Mouse (Mus musculus) midbrain, embryonic 14.5 days (tissue): ENCODE measurements around the gene Krtap5-1. TPM values are rescaled to one million over a fixed set of nuclear protein-coding genes. Genes with fewer than 3 reads are reported as not detected.
"Not testable (repeated sequence)": the region's sequence is repeated elsewhere in the genome, so short reads cannot be mapped to it uniquely, and the experiment has no call there.

Source experiments
- ATAC-seq: fragments of 200-750 bp; cut with Nextera tagmentation; 2 replicates; pipeline ENCODE4 v1.8.0; 2017; ENCODE audit warnings: moderate number of reproducible peaks, moderate library complexity; ENCODE audit not compliant: low FRiP score, low TSS enrichment
- DNase-seq: peaks from one replicate; pipeline ENCODE4 v3.0.0-alpha.2; 2015
- H3K27ac ChIP-seq: fragments of 300-500 bp; sonication (generic); replicated peaks from 2 replicates; pipeline ENCODE4 v1.5.1; 2014; ENCODE audit warnings: mild to moderate bottlenecking, low read depth, low read length, moderate library complexity
- H3K27me3 ChIP-seq: fragments of 300-500 bp; sonication (generic); 2 replicates; pipeline ENCODE4 v1.6.1; 2014; ENCODE audit warnings: low read length, control low read depth, mixed read lengths; ENCODE audit not compliant: control insufficient read depth, insufficient read depth
- H3K36me3 ChIP-seq: fragments of 300-500 bp; sonication (generic); 2 replicates; pipeline ENCODE4 v1.6.1; 2014; ENCODE audit warnings: low read length, control low read depth; ENCODE audit not compliant: control insufficient read depth, insufficient read depth
- H3K4me1 ChIP-seq: fragments of 300-500 bp; sonication (generic); 2 replicates; pipeline ENCODE4 v1.6.1; 2014; ENCODE audit warnings: mild to moderate bottlenecking, antibody characterized with exemption, low read length, control low read depth; ENCODE audit not compliant: control insufficient read depth, insufficient read depth
- H3K4me2 ChIP-seq: fragments of 300-500 bp; sonication (generic); 2 replicates; pipeline ENCODE4 v1.6.1; 2014; ENCODE audit warnings: mild to moderate bottlenecking, low read length, moderate library complexity
- H3K4me3 ChIP-seq: fragments of 300-500 bp; sonication (generic); replicated peaks from 2 replicates; pipeline ENCODE4 v1.5.1; 2014; ENCODE audit warnings: low read depth, low read length
- H3K9ac ChIP-seq: fragments of 300-500 bp; sonication (generic); replicated peaks from 2 replicates; pipeline ENCODE4 v1.6.1; 2014; ENCODE audit warnings: mild to moderate bottlenecking, low read length, moderate library complexity
- H3K9me3 ChIP-seq: fragments of 300-500 bp; sonication (generic); 2 replicates; pipeline ENCODE4 v1.6.1; 2016; ENCODE audit warnings: low read length, control low read depth, mixed read lengths; ENCODE audit not compliant: control insufficient read depth
- WGBS: fragments of 180-500 bp; shearing (Covaris S2); extraction: QIAGEN DNeasy Blood & Tissue Kit; methylation state at CpG from one replicate; pipeline ENCODE4 v1.1.7; 2014; 5-methylcytosine and 5-hydroxymethylcytosine counted together
- polyA plus RNA-seq: library from polyadenylated mRNA; unstranded; fragments of >200 nt; fragmentation: Nextera tagmentation; extraction: Ambion mirVana; gene quantifications from 2 replicates; pipeline ENCODE4 v1.2.1, GENCODE M21; 2014

Gene Krtap5-1
- polyA plus RNA-seq, 1 experiment from 2014 or later, result not detected

DNA sequence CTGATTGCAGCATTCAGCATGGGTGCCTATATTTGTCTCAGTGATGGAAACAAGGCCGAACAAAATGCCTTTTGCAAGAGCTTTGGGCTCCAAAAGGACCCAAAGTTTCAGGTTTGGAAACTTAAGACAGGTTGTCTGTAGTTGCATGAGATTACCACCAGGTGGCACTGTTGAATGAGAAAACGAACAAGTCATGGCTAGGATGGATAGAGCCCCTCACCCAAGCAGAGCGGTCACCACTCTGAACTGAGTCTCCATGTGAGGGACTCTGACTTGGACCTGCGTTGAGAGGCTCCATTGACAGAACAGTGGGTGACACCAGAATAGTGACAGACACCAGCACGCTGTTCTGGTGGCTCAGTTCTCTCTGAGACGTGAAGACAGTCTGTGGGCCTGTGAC, 19.6 kb upstream of the Krtap5-1 start:
- H3K4me1 ChIP-seq, result peaks cover 14% of the 10 kb centered on the region
- no peak overlapping the region for H3K4me2 ChIP-seq
- no peak overlapping the region for H3K27ac ChIP-seq
- ATAC-seq, result no peak
- WGBS, result 50% methylated on average over 6 of the region's 6 CpGs
- no peaks in the 10 kb centered on the region for H3K27me3 ChIP-seq
- no peak overlapping the region for H3K4me3 ChIP-seq
- peak; percentile 82 for DNase-seq
- no peaks in the 10 kb centered on the region for H3K36me3 ChIP-seq
- no peaks in the 10 kb centered on the region for H3K9me3 ChIP-seq
- no peak overlapping the region for H3K9ac ChIP-seq

DNA sequence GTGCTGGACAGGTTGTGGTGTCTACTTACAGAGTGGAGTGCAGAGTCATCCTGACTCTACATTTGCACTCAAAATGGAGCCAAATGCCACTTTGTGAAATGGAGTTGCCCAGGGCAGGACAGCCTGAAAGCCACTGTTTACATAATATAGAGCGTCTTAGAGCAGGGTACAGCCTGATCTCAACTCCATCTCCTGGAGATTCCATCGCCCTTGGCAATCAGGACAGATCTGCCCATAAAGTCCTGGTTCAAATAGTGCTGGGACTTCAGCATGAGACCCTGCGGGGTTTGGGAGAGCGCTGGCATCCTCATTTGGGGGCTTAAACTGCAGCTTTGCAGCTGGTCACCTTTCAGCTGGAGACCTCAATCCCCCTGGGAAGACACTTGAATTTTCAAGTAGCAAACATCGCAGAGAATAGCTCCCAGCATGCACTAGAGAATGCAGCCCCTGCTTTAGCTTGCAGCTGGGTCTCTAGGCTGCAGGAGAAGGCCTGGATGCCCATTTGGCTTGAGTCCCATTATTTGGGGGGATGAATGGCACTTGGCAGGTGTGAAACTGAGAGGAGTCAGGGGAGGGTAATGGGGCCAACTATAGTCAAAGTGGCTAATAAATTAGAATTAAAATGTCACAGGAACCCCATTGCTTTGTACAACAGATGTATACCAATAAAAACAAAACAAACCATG, 17.8 kb upstream of the Krtap5-1 start:
- Histone ChIP-seq H3K4me2 (no peak overlapping the region), H3K27me3 (no peaks in the 10 kb centered on the region), H3K4me1 (peaks cover 13% of the 10 kb centered on the region), H3K9me3 (no peaks in the 10 kb centered on the region), H3K9ac (no peak overlapping the region; the same call in 1 of the 2 replicates), H3K27ac (0 out of 2 replicates have a peak overlapping the region, but pooled peaks have one; percentile 8), H3K36me3 (no peaks in the 10 kb centered on the region), H3K4me3 (no peak overlapping the region)
- DNase-seq (peak; percentile 71), ATAC-seq (no peak)
- WGBS, result 38% methylated on average over 5 of the region's 5 CpGs

DNA sequence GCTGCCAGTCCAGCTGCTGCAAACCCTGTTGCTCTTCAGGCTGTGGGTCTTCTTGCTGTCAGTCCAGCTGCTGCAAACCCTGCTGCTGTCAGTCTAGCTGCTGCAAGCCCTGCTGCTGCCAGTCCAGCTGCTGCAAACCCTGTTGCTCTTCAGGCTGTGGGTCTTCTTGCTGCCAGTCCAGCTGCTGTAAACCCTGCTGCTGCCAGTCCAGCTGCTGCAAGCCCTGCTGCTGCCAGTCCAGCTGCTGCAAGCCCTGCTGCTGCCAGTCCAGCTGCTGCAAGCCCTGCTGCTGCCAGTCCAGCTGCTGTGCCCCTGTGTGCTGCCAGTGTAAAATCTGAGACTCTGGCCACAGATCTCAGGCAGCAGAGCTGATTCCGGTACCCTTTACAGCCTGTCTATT, 7.0 kb upstream of the Krtap5-1 start:
- H3K4me3 ChIP-seq, H3K4me1 ChIP-seq, H3K27ac ChIP-seq, H3K36me3 ChIP-seq, H3K9ac ChIP-seq, H3K4me2 ChIP-seq, H3K27me3 ChIP-seq, DNase-seq, H3K9me3 ChIP-seq, ATAC-seq: not testable (repeated sequence)
- 80% methylated on average over 1 of the region's 1 CpGs for WGBS

DNA sequence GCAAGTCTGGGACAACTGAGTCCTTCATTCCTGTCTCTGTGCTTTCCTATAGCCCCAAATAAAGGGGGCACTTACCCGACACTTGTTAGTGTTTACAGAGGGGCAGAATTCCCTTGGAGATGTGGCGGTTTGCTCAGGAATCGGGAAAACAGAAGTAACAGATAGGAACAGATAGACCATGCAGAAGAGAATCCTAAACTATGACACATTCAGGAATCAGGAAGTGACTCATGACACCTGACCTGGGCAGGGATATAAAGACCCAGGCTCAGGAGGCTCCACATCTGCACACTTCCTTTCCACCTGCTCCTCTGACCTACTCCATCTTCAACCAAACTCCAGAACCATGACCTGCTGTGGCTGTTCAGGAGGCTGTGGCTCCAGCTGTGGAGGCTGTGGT, 6.3 kb upstream of the Krtap5-1 start, which contains the start of gene Krtap5-4:
Krtap5-4 (plus strand) TSS at position 301 of the 400 bp plus-strand sequence.
- no peak within 1 kb of the TSS for H3K4me3 ChIP-seq
- no peak within 1 kb of the TSS for H3K27ac ChIP-seq
- 73% methylated on average over 3 of the region's 3 CpGs for WGBS
- no peak for DNase-seq
- H3K36me3 ChIP-seq, result no peaks in the 10 kb centered on the region
- no peak within 1 kb of the TSS for H3K9ac ChIP-seq
- H3K4me2 ChIP-seq, result no peak within 1 kb of the TSS
- ATAC-seq, result no peak
- H3K27me3 ChIP-seq, result no peaks in the 10 kb centered on the region
- no peaks in the 10 kb centered on the region for H3K9me3 ChIP-seq
- no peaks in the 10 kb centered on the region for H3K4me1 ChIP-seq

DNA sequence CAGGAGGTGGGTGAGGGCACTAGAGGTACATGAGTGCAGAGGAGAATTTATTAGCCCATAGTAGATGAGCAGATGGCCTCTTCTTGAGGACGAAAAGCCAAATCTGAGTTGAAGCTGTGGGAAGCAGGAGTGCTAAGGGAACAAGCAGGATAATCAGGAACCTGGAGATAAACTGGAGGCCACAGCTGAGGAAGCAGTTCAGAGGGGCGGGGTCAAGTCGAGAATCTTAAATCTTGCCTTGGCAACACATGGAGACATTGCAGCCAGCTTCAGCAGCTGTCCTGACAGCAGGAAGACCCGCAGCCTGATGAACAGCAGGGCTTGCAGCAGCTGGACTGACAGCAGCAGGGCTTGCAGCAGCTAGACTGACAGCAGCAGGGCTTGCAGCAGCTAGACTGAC, 810 bp downstream of the Krtap5-1 start:
- H3K9me3 ChIP-seq, H3K36me3 ChIP-seq, H3K9ac ChIP-seq, DNase-seq, H3K4me2 ChIP-seq, H3K4me3 ChIP-seq, H3K27ac ChIP-seq, H3K4me1 ChIP-seq, ATAC-seq, H3K27me3 ChIP-seq: not testable (repeated sequence)
- 31% methylated on average over 4 of the region's 4 CpGs for WGBS

DNA sequence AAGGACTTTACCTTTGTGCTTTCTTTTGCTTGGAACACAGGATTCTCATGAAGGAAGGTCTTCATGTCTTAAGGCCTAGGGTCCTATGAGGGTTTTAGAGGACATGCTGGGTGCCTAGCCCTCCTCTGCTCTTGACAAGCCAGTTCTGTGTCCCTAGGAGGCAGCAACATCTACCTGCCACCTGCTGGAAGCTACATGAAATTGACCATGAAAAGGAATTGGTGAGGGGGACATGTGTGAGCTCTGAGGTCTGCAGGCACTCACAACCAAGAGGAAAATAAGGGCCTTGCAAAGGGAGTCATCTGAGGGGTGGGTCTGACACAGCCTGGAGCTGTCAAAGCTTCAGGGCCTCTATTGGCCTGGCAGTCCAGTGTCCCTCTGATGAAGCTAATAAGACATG, 1.5 kb downstream of the Krtap5-1 start:
- no peak overlapping the region for H3K9ac ChIP-seq
- H3K4me1 ChIP-seq, result no peaks in the 10 kb centered on the region
- H3K4me3 ChIP-seq, result no peak overlapping the region
- H3K36me3 ChIP-seq, result no peaks in the 10 kb centered on the region
- DNase-seq, result no peak
- H3K4me2 ChIP-seq, result no peak overlapping the region
- no peaks in the 10 kb centered on the region for H3K9me3 ChIP-seq
- ATAC-seq, result no peak
- H3K27me3 ChIP-seq, result no peaks in the 10 kb centered on the region
- H3K27ac ChIP-seq, result no peak overlapping the region

DNA sequence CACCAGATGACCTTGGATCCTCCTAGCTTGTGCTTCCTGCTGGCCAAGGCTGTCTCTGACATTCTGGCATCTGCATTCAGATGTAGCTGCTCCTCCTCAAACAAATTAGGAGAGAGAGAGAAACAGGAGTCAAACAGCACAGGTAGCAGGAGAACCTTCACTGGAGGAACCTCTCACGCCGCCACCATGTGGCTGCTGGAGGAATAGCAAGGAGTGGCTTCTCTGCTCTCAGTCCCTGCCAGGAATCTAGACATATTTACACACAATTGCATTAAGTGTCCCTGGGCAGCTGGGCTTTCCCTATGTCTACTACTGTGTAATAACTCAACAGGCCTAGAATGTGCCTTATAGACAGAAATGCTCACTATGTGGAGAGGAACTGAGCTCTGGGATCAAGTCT, 3.1 kb downstream of the Krtap5-1 start:
- H3K4me2 ChIP-seq, H3K4me1 ChIP-seq, H3K36me3 ChIP-seq, H3K9ac ChIP-seq, ATAC-seq, H3K4me3 ChIP-seq, H3K27me3 ChIP-seq, H3K27ac ChIP-seq, H3K9me3 ChIP-seq: not testable (repeated sequence)
- DNase-seq, result peak; percentile 77
- WGBS, result 2% methylated on average over 2 of the region's 2 CpGs

DNA sequence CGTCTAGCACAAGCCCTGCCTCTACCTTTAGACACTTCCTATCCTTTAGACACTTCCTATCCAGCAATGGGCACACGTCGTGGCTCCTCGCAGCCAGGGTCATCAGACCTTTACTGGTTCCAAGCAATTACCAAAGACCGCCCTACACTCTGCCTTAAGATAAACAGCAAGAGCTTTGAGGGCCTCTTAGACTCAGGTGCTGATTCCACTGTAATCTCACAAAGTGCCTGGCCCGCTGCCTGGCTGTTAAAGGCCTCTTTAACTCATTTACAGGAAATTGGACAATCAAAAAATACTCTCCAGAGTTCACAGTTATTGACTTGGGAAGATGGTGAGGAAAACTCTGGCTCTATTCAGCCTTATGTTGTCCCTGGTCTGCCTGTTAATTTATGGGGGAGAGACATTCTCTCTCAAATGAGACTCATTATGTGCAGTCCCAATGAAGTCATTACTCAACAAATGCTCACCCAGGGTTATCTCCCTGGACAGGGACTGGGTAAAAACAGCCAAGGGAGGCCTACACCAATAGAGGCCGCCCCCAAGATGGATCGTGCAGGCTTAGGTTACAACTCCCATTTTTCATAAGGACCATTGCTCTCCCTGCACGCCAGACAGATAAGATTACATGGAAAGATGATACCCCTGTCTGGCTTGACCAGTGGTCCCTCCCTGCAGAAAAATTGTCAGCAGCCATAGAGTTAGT, 10.9 kb downstream of the Krtap5-1 start:
- not testable (repeated sequence) for ATAC-seq, H3K9me3 ChIP-seq, H3K27me3 ChIP-seq, H3K4me1 ChIP-seq, DNase-seq, H3K4me2 ChIP-seq, H3K9ac ChIP-seq, H3K4me3 ChIP-seq, H3K36me3 ChIP-seq, H3K27ac ChIP-seq
- WGBS, result 89% methylated on average over 9 of the region's 9 CpGs
